Mouse (Mus musculus) heart, embryonic 13.5 days (tissue): ENCODE results near the gene Fancg. TPM values are rescaled to one million over a fixed set of nuclear protein-coding genes. Genes with fewer than 3 reads are reported as not detected.
A peak's percentile ranks its signal among the peaks of the same experiment; 100 is the strongest.
"Not testable (repeated sequence)": the region's sequence is repeated elsewhere in the genome, so short reads cannot be mapped to it uniquely, and the experiment has no call there.

Experiments used
- ATAC-seq: fragments of 200-750 bp; cut with Nextera tagmentation; 2 replicates; pipeline ENCODE4 v1.8.0; 2017; ENCODE audit warnings: moderate TSS enrichment; ENCODE audit not compliant: insufficient number of reproducible peaks, low FRiP score, low TSS enrichment; ENCODE audit errors: extremely low read depth
- H3K27ac ChIP-seq: fragments of 300-500 bp; sonication (generic); replicated peaks from 2 replicates; pipeline ENCODE4 v1.5.1; 2015; ENCODE audit warnings: moderate library complexity, mild to moderate bottlenecking, inconsistent platforms
- H3K27me3 ChIP-seq: fragments of 300-500 bp; sonication (generic); replicated peaks from 2 replicates; pipeline ENCODE4 v1.6.1; 2015; ENCODE audit warnings: mild to moderate bottlenecking, inconsistent platforms
- H3K36me3 ChIP-seq: fragments of 300-500 bp; sonication (generic); 2 replicates; pipeline ENCODE4 v1.6.1; 2015; ENCODE audit warnings: mild to moderate bottlenecking, inconsistent platforms
- H3K4me1 ChIP-seq: fragments of 300-500 bp; sonication (generic); 2 replicates; pipeline ENCODE4 v1.6.1; 2015; ENCODE audit warnings: inconsistent platforms
- H3K4me2 ChIP-seq: fragments of 300-500 bp; sonication (generic); 2 replicates; pipeline ENCODE4 v1.6.1; 2015; ENCODE audit warnings: inconsistent platforms, mild to moderate bottlenecking, moderate library complexity
- H3K4me3 ChIP-seq: fragments of 300-500 bp; sonication (generic); 2 replicates; pipeline ENCODE4 v1.5.1; 2015; ENCODE audit warnings: moderate library complexity, mild to moderate bottlenecking, inconsistent platforms
- H3K9ac ChIP-seq: fragments of 300-500 bp; sonication (generic); 2 replicates; pipeline ENCODE4 v1.6.1; 2015; ENCODE audit warnings: inconsistent platforms, mild to moderate bottlenecking, moderate library complexity
- H3K9me3 ChIP-seq: fragments of 300-500 bp; sonication (generic); 2 replicates; pipeline ENCODE4 v1.6.1; 2016; ENCODE audit warnings: inconsistent platforms
- WGBS: fragments of 180-500 bp; shearing (Covaris S2); methylation state at CpG from one replicate; pipeline ENCODE4 v1.1.7; 2015; ENCODE audit warnings: mixed read lengths; 5-methylcytosine and 5-hydroxymethylcytosine counted together
- polyA plus RNA-seq: library from polyadenylated mRNA; unstranded; fragments of >200 nt; fragmentation: Nextera tagmentation; extraction: Ambion mirVana; gene quantifications from 2 replicates; pipeline ENCODE4 v1.2.1, GENCODE M21; 2015

Gene Fancg
- polyA plus RNA-seq, 1 experiment from 2014 or later: 11.0 TPM

DNA sequence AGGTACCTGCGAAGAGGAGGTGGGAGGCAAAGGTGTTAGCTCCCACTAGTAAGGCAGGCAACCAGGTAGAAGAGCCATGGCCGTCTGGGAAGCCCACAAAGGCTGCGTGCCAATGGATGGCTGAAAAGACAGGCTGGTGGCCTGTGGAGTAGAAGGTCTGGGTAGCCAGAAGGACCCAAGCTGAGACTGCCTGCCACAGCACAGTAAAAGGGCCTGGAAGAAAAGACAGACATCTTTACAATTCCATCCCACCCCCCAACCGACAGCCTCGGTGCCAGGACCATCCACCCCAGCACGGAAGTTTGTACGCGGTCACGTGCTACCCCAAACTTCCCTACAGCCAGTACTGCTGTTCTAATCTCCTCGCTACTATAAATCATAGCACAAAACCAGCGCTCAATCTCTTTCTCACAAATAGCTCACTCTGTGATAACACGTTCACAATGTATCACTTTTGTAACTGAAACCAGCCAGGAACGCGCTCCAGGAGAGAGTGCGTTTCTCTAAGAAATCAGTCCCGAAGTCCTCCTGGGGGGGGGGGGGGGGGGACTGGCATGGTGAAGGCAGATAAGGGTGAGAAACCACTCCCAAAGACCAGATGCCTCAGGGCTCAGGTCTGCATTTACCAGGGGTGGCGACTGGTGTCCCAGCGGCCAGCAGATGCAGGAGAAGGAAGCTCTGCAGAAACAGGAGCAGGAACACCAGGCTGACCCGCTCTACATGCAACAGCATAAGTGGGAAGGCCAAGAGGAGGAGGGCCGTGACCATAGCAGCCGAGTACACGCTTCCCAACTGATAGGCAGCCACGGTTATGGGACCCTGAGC lies 9.5 kb upstream of the Fancg start:
- no peak overlapping the region for H3K4me3 ChIP-seq
- 82% methylated on average over 23 of the region's 23 CpGs for WGBS
- ATAC-seq: no peak

DNA sequence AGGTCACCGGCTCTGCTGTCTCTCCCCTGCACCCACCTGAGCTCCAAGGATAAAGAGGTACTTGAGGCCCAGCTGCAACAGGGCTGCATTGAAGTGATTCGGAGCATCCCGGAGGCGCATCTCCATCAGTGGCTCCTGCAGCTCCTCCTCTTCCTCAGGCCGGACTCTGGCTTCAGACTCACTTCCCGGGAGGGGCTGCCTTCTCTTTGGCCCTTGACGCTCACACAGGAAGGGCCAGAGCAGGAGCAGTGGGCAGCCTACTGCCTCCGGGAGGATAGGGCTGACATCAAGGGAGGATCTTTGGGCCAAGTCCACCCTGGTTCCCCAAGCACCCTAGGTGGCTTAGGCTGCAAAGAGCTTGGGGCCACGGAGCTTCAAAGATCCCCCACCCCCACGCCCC lies 8.9 kb upstream of the Fancg start:
- Histone ChIP-seq H3K4me2 (no peak overlapping the region), H3K36me3 (peaks cover 78% of the 10 kb centered on the region), H3K27me3 (no peaks in the 10 kb centered on the region), H3K27ac (no peak overlapping the region), H3K9me3 (no peaks in the 10 kb centered on the region), H3K4me1 (peaks cover 4% of the 10 kb centered on the region), H3K9ac (no peak overlapping the region), H3K4me3 (no peak overlapping the region)
- WGBS: 87% methylated on average over 10 of the region's 10 CpGs
- ATAC-seq: no peak

More for the DNA sequence above, 9.5 kb upstream of the Fancg start:
- peaks cover 10% of the 10 kb centered on the region for H3K4me1 ChIP-seq
- no peak overlapping the region for H3K4me2 ChIP-seq
- no peaks in the 10 kb centered on the region for H3K27me3 ChIP-seq
- H3K36me3 ChIP-seq: peaks cover 82% of the 10 kb centered on the region
- H3K9me3 ChIP-seq: no peaks in the 10 kb centered on the region
- H3K27ac ChIP-seq: no peak overlapping the region
- no peak overlapping the region for H3K9ac ChIP-seq

DNA sequence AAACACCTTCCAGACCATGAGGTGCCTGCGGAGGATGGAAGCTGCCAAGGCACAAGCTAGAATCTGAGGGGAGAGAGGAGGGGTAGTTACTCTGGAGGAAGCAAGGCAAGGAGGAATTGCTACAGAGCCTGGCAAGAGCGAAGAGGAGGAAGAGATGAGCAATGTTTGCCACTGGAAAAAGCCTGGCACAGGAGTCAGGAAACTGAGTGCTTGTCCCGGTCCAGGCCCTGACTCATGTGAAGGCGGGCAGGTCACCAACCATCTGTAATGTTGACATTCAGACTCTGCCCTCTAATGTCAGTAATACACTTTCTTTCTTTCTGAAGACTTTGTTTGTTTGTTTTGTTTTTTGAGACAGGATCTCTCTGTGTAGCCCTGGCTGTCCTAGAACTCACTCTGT lies 7.8 kb upstream of the Fancg start:
- no peak for ATAC-seq
- 87% methylated on average over 4 of the region's 4 CpGs for WGBS
- Histone ChIP-seq H3K9me3 (no peaks in the 10 kb centered on the region), H3K9ac (no peak overlapping the region), H3K27me3 (no peaks in the 10 kb centered on the region), H3K4me3 (no peak overlapping the region), H3K27ac (no peak overlapping the region), H3K4me1 (peaks cover 9% of the 10 kb centered on the region), H3K4me2 (no peak overlapping the region), H3K36me3 (peaks cover 68% of the 10 kb centered on the region)

DNA sequence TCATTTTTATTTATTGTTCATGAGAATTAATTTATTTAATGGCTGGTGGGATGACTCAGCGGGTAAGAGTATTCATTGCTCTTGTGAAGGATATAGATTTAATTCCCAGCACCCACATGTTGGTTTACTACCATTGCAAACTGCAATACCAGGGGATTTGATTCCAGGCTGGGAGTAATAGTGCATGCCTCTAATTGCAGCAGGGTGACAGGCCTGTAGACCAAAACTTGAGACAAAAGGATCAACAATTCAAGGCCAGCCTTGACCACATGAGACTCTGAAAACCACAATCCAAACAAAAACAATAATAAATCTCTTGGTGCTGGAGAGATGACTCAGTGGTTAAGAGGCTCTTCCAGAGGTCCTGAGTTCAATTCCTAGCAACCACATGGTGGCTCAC lies 1.8 kb upstream of the Fancg start:
- H3K4me3 ChIP-seq: no peak overlapping the region
- no peak overlapping the region for H3K9ac ChIP-seq
- ATAC-seq: no peak
- H3K9me3 ChIP-seq: no peaks in the 10 kb centered on the region
- no peak overlapping the region for H3K27ac ChIP-seq
- no peak overlapping the region for H3K4me2 ChIP-seq
- peaks cover 7% of the 10 kb centered on the region for H3K36me3 ChIP-seq
- peaks cover 21% of the 10 kb centered on the region for H3K4me1 ChIP-seq
- H3K27me3 ChIP-seq: no peaks in the 10 kb centered on the region
- 94% methylated on average over 1 of the region's 1 CpGs for WGBS

DNA sequence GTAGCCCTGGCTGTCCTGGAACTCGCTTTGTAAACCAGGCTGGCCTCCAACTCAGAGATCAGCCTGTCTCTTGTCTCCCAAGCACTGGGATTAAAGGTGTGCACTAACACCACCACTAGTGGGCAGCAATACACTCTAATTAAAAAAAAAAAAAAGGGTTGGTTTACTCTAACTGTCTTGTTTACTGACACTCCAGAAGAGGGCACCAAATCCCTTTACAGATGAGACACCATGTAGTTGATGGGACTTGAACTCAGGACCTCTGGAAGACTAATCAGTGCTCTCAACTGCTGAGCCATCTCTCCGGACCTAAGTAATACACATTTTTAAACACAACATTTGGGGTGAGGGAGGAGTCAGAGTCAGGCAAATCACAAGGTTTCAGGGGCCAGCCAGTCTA lies 4.5 kb downstream of the Fancg start:
- no peaks in the 10 kb centered on the region for H3K9me3 ChIP-seq
- no peaks in the 10 kb centered on the region for H3K27me3 ChIP-seq
- H3K27ac ChIP-seq: no peak overlapping the region
- no peak for ATAC-seq
- 64% methylated on average over 2 of the region's 2 CpGs for WGBS
- no peak overlapping the region for H3K4me3 ChIP-seq
- no peak overlapping the region for H3K4me2 ChIP-seq
- H3K36me3 ChIP-seq: peaks cover 18% of the 10 kb centered on the region; the same call in 1 of the 2 replicates
- peaks cover 12% of the 10 kb centered on the region for H3K4me1 ChIP-seq
- no peak overlapping the region for H3K9ac ChIP-seq

DNA sequence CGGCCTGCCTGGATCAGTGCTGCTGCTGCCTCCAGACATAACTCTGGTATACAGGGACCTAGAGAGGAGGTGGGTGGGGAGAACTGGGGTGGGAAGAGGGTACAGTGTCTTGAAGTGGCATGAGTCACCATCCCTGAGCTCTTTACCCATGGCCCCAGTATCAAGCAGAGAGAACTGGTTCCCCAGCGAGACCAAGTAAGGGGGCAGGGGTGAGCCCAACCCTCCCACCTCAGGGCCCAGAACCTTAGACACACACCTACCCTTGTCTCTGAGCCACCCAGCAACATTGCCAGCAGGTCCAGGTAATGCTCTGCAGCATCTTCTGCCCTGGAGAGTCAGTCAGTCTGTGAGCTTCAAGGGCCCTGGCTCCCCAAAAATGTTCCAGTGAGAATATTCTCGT lies 5.4 kb downstream of the Fancg start:
- peaks cover 10% of the 10 kb centered on the region for H3K4me1 ChIP-seq
- H3K9me3 ChIP-seq: no peaks in the 10 kb centered on the region
- no peak overlapping the region for H3K9ac ChIP-seq
- H3K27me3 ChIP-seq: no peaks in the 10 kb centered on the region
- H3K4me3 ChIP-seq: no peak overlapping the region
- H3K4me2 ChIP-seq: no peak overlapping the region
- ATAC-seq: no peak
- no peak overlapping the region for H3K27ac ChIP-seq
- peaks cover 18% of the 10 kb centered on the region; the same call in 1 of the 2 replicates for H3K36me3 ChIP-seq
- 85% methylated on average over 3 of the region's 3 CpGs for WGBS

DNA sequence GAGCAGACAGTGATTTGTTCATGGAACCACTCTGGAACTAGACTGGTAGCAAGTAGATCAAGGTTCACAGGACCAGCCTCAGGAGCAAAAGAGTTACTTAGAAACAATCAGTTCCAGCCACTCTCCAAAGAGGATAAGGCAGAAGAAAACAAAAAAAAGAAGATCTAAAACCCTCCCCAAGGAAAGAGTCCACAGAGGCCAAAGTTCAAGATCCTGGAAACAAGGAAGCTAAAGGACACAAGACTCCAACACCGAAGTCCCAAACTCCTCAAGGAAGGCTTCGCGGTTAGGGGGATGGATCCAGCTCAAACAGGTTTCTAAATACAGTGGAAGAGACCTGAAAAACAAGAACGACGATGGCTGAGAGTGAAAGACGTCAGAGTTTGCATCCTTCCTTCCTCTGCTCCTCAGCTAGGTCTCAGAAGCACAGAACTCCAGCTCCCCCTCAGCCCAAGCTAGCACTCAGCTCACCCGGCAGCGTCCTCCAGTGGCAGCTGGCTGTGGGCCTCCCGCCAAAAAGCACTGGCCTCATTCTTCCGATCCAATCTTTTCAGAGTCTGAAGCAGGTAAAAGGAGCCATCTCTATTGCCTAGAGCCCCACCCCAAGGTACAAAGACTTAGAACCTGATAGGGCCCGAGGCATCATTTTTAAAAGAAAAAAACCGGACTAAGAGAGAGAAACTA lies 7.4 kb downstream of the Fancg start:
- peaks cover 11% of the 10 kb centered on the region for H3K4me1 ChIP-seq
- no peaks in the 10 kb centered on the region for H3K27me3 ChIP-seq
- H3K4me3 ChIP-seq: no peak overlapping the region
- H3K36me3 ChIP-seq: peaks cover 20% of the 10 kb centered on the region; the same call in 1 of the 2 replicates
- no peak overlapping the region for H3K27ac ChIP-seq
- WGBS: 75% methylated on average over 12 of the region's 12 CpGs
- H3K9ac ChIP-seq: no peak overlapping the region
- no peak for ATAC-seq
- no peak overlapping the region for H3K4me2 ChIP-seq
- no peaks in the 10 kb centered on the region for H3K9me3 ChIP-seq

DNA sequence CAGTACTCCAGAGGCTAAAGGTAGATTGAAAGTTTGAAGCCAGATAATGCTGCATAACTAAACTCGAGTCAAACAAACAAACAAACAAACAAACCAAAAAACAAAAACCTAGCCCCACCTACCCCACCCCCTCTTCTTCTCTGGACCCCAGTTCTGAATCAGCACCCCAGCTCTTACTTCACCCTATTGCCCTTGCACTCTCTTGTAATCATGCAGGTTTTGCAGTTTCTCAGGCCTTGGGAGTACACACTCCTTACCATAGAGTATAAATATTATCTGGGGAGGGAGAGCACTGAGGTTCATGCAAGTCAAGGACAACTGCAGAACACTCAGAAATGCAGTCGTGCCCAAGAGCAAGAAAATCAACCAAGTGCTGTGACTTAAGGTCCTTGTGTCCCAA lies 9.0 kb downstream of the Fancg start:
- no peak for ATAC-seq
- Histone ChIP-seq H3K27me3 (no peaks in the 10 kb centered on the region), H3K4me2 (no peak overlapping the region), H3K9ac (no peak overlapping the region), H3K4me1 (peaks cover 23% of the 10 kb centered on the region), H3K27ac (peak overlapping the region; percentile 82; the same call in 1 of the 2 replicates), H3K36me3 (peaks cover 24% of the 10 kb centered on the region), H3K4me3 (no peak overlapping the region), H3K9me3 (no peaks in the 10 kb centered on the region)
- WGBS: 80% methylated on average over 2 of the region's 2 CpGs

DNA sequence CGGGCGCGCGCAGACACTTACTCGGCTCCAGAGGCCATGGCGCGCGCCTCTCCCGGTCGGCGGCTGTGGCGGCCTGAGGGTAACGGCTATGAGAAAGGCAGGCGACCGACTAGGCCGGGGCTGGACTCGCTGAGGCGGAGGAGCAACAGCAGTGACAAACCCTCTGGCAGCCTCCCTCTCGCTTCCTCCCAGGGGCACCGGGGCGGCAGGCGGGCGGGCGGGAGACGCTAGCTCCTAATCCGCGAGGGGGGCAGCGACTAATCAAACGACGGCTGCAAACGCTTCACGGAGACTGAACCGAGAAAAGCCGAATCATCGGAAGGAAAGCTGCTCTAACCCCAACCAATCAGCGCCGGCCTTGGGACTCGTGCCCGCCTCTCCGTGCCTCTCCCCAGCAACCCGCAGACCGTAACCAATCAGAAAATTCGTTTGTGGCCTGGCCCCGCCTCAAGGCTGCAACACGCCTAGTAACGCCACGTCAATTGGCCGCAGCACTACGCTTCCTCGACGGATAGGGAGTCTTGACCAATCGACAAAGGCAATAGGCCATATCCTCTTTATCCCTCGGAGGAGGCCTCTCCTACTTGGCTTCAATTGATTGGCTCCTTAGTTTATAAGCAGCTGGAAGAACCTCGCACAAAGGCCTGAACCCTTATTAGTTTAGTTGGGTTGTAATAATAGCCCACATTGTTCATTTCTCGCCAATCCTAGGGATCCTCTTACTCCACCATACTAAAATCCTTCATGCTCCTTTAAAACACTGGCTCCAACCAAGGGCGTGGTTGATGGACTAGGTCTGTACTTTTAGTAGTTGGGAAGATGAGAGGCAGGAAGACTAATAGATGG lies 9.9 kb downstream of the Fancg start, which contains the start of gene Vcp:
Gene Vcp (minus strand): TSS at position 367 of the 846 bp plus-strand sequence.
- ATAC-seq: peak; percentile 94

DNA sequence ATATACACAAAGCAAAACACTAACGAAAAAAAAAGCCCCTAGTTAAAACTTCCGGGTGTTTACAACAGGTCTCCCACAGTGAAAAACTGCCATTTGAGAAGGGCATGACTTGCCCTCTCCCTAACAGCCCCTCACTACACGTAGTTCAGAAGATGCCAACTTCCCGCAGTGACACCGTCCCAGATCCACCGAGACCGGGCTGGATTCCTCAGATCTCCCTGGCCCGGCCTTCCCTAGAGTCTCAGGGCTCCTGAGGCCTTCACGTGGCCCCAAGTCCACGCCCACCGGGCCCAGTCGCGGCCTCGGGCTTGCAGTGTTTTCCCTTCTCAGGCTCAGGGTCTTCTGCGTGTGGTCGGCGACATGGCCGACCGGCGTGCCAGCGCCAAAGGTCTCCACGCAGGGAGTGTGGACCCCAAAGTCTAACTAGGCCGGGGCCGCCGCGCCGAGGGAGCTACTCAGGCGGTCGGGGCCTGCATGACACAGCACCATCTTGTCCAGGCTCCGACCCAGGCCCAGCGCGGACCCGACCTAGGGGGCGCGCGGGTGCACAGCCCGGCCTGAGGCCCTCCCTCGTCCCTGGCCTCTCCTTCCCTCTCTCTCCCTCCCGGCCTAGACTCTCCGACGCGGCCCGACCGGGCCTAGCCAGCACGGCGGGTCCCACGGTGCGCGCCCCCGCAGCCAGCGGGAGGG lies 10.7 kb downstream of the Fancg start:
- peaks cover 23% of the 10 kb centered on the region for H3K4me1 ChIP-seq
- peak overlapping the region; percentile 100 for H3K27ac ChIP-seq
- peak; percentile 80 for ATAC-seq
- peak overlapping the region; percentile 83 for H3K4me2 ChIP-seq
- H3K36me3 ChIP-seq: peaks cover 40% of the 10 kb centered on the region
- no peaks in the 10 kb centered on the region for H3K27me3 ChIP-seq
- peak overlapping the region; percentile 97 for H3K4me3 ChIP-seq
- under 1% methylated on average over 51 of the region's 51 CpGs for WGBS
- H3K9ac ChIP-seq: peak overlapping the region; percentile 98
- H3K9me3 ChIP-seq: no peaks in the 10 kb centered on the region

More for the DNA sequence above, 9.9 kb downstream of the Fancg start, which contains the start of gene Vcp:
- Histone ChIP-seq H3K4me1 (peaks cover 23% of the 10 kb centered on the region), H3K4me2 (peak within 1 kb of the TSS; percentile 83), H3K4me3 (peak within 1 kb of the TSS; percentile 97), H3K36me3 (peaks cover 32% of the 10 kb centered on the region), H3K9ac (peak within 1 kb of the TSS; percentile 98), H3K27ac (peak within 1 kb of the TSS; percentile 100)
- H3K27me3 ChIP-seq, H3K9me3 ChIP-seq: not testable (repeated sequence)
- WGBS: 2% methylated on average over 54 of the region's 56 CpGs
